Mouse (Mus musculus) megakaryocyte, adult 5-6 weeks (primary cell): ENCODE data around the gene Adamts4. TPM values are rescaled to one million over a fixed set of nuclear protein-coding genes. Genes with fewer than 3 reads are reported as not detected.

Experiments used
- ATAC-seq: 2 replicates; pipeline ENCODE4 v1.8.0; 2016; ENCODE audit warnings: mild to moderate bottlenecking, inconsistent platforms; ENCODE audit not compliant: poor library complexity, severe bottlenecking
- total RNA-seq, 2 experiments: library from RNA; stranded (forward) in 1 of 2; stranded (reverse) in 1 of 2; fragments of 153-499, 151-499 nt in 1 of 2; fragments of 221-1000, 200-1000 nt in 1 of 2; gene quantifications; 2 replicates each; pipeline versions ENCODE4 v1.2.3 to v1.2.4; 2015 to 2017

The Adamts4 gene
- total RNA-seq, 2 experiments from 2014 or later, result not detected

- ATAC-seq, result no peak
Measured at GRCm38 (mm10) chr1:171251594-171252324, 1.5 kb downstream of the Adamts4 start.

GRCm38 (mm10) chr1:171252415-171252814 lies 2.2 kb downstream of the Adamts4 start:
- no peak for ATAC-seq

- ATAC-seq, result no peak
Measured at GRCm38 (mm10) chr1:171256095-171256818, 6.0 kb downstream of the Adamts4 start.

- peak; percentile 74 for ATAC-seq
Measured at GRCm38 (mm10) chr1:171256937-171257548, 6.8 kb downstream of the Adamts4 start.

- no peak for ATAC-seq
Measured at GRCm38 (mm10) chr1:171257781-171258180, 7.6 kb downstream of the Adamts4 start.

- ATAC-seq, result no peak
Measured at GRCm38 (mm10) chr1:171258921-171259320, 8.7 kb downstream of the Adamts4 start.

- 0 out of 2 replicates have a peak, but pooled peaks have one; percentile 16 for ATAC-seq
Measured at GRCm38 (mm10) chr1:171260316-171260715, 10.1 kb downstream of the Adamts4 start.

- 0 out of 2 replicates have a peak, but pooled peaks have one; percentile 15 for ATAC-seq
Measured at GRCm38 (mm10) chr1:171262594-171263130, 12.4 kb downstream of the Adamts4 start.

- ATAC-seq, result no peak
Measured at GRCm38 (mm10) chr1:171263185-171263611, 13.0 kb downstream of the Adamts4 start.

GRCm38 (mm10) chr1:171263666-171264461 lies 13.6 kb downstream of the Adamts4 start:
- ATAC-seq, result peak; percentile 54; the same call in 1 of the 2 replicates

- ATAC-seq, result no peak
Measured at GRCm38 (mm10) chr1:171265971-171266744, 15.9 kb downstream of the Adamts4 start.

- ATAC-seq, result no peak
Measured at GRCm38 (mm10) chr1:171268341-171268740, 18.1 kb downstream of the Adamts4 start.

- ATAC-seq, result peak; percentile 87
Measured at GRCm38 (mm10) chr1:171269848-171270572, 19.8 kb downstream of the Adamts4 start, which contains the start of gene B4galt3. TSS of gene B4galt3 (plus strand) at chr1:171270328.

- peak; percentile 33 for ATAC-seq
Measured at GRCm38 (mm10) chr1:171270573-171270900, 20.3 kb downstream of the Adamts4 start.

- ATAC-seq, result no peak
Measured at GRCm38 (mm10) chr1:171271196-171271595, 21.0 kb downstream of the Adamts4 start.

GRCm38 (mm10) chr1:171271622-171272021 lies 21.4 kb downstream of the Adamts4 start:
- ATAC-seq, result no peak

GRCm38 (mm10) chr1:171272086-171272485 lies 21.9 kb downstream of the Adamts4 start:
- peak; percentile 40 for ATAC-seq

- ATAC-seq, result peak; percentile 72
Measured at GRCm38 (mm10) chr1:171274171-171274570, 23.9 kb downstream of the Adamts4 start.

- no peak for ATAC-seq
Measured at GRCm38 (mm10) chr1:171275144-171275734, 25.0 kb downstream of the Adamts4 start.
